Mouse (Mus musculus) bone marrow, adult 2 months (tissue): ENCODE measurements around the gene Serpine1. TPM values are rescaled to one million over a fixed set of nuclear protein-coding genes. Genes with fewer than 3 reads are reported as not detected.
A peak's percentile ranks its signal among the peaks of the same experiment; 100 is the strongest.

Experiments used
- H3K27ac ChIP-seq: fragments of 200-500 bp; 2 replicates; pipeline ENCODE4 v1.5.1; 2012; ENCODE audit warnings: low read depth, mild to moderate bottlenecking, control low read depth, inconsistent platforms, low read length; ENCODE audit not compliant: control insufficient read depth, poor library complexity, insufficient read depth
- H3K4me1 ChIP-seq: fragments of 200-500 bp; 2 replicates; pipeline ENCODE4 v1.6.1; 2011; ENCODE audit warnings: low read length; ENCODE audit not compliant: control insufficient read depth, insufficient read depth
- H3K4me3 ChIP-seq: fragments of 200-500 bp; replicated peaks from 2 replicates; pipeline ENCODE3; 2011; ENCODE audit warnings: mild to moderate bottlenecking, low read depth, low read length, control low read depth; ENCODE audit not compliant: control insufficient read depth
- CTCF ChIP-seq: fragments of 200-500 bp; IDR thresholded peaks from 2 replicates; pipeline ENCODE4 v1.5.1; 2011; ENCODE audit warnings: low read length, control low read depth; ENCODE audit not compliant: control insufficient read depth, insufficient read depth
- POLR2A ChIP-seq: fragments of 200-500 bp; IDR thresholded peaks from 2 replicates; pipeline ENCODE4 v1.6.1; 2011; ENCODE audit warnings: low read depth, mild to moderate bottlenecking, control low read depth, low read length, borderline replicate concordance; ENCODE audit not compliant: control insufficient read depth
- WGBS: fragments of 180-500 bp; shearing (Covaris S2); methylation state at CpG from one replicate; pipeline ENCODE4 v1.1.7; 2018; 5-methylcytosine and 5-hydroxymethylcytosine counted together
- polyA plus RNA-seq: library from polyadenylated mRNA; stranded (reverse); fragments of >200 nt; gene quantifications from 2 replicates; pipeline ENCODE4 v1.2.4, GENCODE M21; 2011; ENCODE audit warnings: low replicate concordance; ENCODE audit not compliant: missing spikeins, insufficient read depth, insufficient read length

The Serpine1 gene
- polyA plus RNA-seq, 1 experiment = 3.1 TPM

GRCm38 (mm10) chr5:137029273-137029585 is 42.8 kb downstream of the Serpine1 start:
- no peak overlapping the region for H3K4me3 ChIP-seq
- TF ChIP-seq CTCF (no peak), POLR2A (no peak)
- H3K27ac ChIP-seq = no peak overlapping the region
- WGBS = 2% methylated on average over 8 of the region's 8 CpGs
- H3K4me1 ChIP-seq = peaks cover 1% of the 10 kb centered on the region

- no peak overlapping the region for H3K4me3 ChIP-seq
- 9% methylated on average over 28 of the region's 29 CpGs for WGBS
- H3K27ac ChIP-seq = no peak overlapping the region
- peaks cover 1% of the 10 kb centered on the region for H3K4me1 ChIP-seq
- TF ChIP-seq POLR2A = no peak
- no peak for TF ChIP-seq CTCF
These were observed 43.4 kb downstream of the Serpine1 start for GRCm38 (mm10) chr5:137028561-137029272.

GRCm38 (mm10) chr5:137026092-137026491 is 46.0 kb downstream of the Serpine1 start, which contains the start of gene Vgf:
Gene Vgf, plus strand, starts transcription at chr5:137026392.
- no peaks in the 10 kb centered on the region; the same call in 1 of the 2 replicates for H3K4me1 ChIP-seq
- H3K4me3 ChIP-seq = no peak within 1 kb of the TSS
- WGBS = 17% methylated on average over 4 of the region's 4 CpGs
- no peak within 1 kb of the TSS for H3K27ac ChIP-seq
- TF ChIP-seq POLR2A (no peak), CTCF (no peak)

GRCm38 (mm10) chr5:137025132-137025531 is 46.9 kb downstream of the Serpine1 start:
- Histone ChIP-seq H3K4me1 (no peaks in the 10 kb centered on the region; the same call in 1 of the 2 replicates), H3K27ac (no peak overlapping the region), H3K4me3 (no peak overlapping the region)
- WGBS = under 1% methylated on average over 23 of the region's 23 CpGs
- peak; percentile 94 for TF ChIP-seq CTCF
- TF ChIP-seq POLR2A = no peak

DNA sequence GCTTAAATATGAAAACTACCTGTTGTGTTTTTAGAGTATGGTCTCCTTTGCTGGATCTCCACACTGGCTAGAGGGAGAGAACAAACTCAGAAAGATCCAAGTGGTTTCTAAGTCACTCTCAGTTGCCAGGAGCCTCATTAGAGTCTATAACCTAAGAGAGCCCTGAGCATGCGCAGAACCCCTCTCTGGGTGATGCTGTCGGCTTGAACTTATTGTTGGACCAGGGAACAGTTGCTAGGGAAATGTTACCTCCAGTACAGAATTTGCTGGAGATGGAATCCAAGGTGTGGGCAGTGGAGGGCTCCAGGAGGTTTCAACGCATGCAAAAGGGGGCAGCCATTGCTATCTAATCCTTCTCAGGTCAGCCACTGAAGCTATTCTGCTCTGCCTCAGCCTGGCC is 47.8 kb downstream of the Serpine1 start:
- no peak for TF ChIP-seq CTCF
- TF ChIP-seq POLR2A = no peak
- H3K4me3 ChIP-seq = no peak overlapping the region
- no peaks in the 10 kb centered on the region for H3K4me1 ChIP-seq
- 44% methylated on average over 3 of the region's 3 CpGs for WGBS
- H3K27ac ChIP-seq = no peak overlapping the region

- Histone ChIP-seq H3K4me1 (no peaks in the 10 kb centered on the region), H3K4me3 (no peak overlapping the region), H3K27ac (no peak overlapping the region)
- 75% methylated on average over 3 of the region's 3 CpGs for WGBS
- TF ChIP-seq CTCF (no peak), POLR2A (no peak)
These were observed 56.2 kb downstream of the Serpine1 start for GRCm38 (mm10) chr5:137015913-137016312.

- 75% methylated on average over 15 of the region's 15 CpGs for WGBS
- Histone ChIP-seq H3K4me1 (no peaks in the 10 kb centered on the region), H3K27ac (no peak overlapping the region), H3K4me3 (no peak overlapping the region)
- TF ChIP-seq CTCF (no peak), POLR2A (no peak)
These were observed 59.6 kb downstream of the Serpine1 start for GRCm38 (mm10) chr5:137012401-137012950.

Other genes starting within 250 kb of the Serpine1 start
- not detected in 2 replicates for gene Col26a1, start 189.1 kb downstream of the Serpine1 start, polyA plus RNA-seq
- gene Ift22, start 164.1 kb downstream of the Serpine1 start, polyA plus RNA-seq = 1.7 and 10.7 TPM in 2 replicates
- 179 and 211 TPM in 2 replicates for gene Fis1, start 119.0 kb downstream of the Serpine1 start, polyA plus RNA-seq
- 14.6 and 31.1 TPM in 2 replicates for gene Cldn15, start 105.7 kb downstream of the Serpine1 start, polyA plus RNA-seq
- 14.0 and 26.1 TPM in 2 replicates for gene Plod3, start 85.2 kb downstream of the Serpine1 start, polyA plus RNA-seq
- 70.2 and 134 TPM in 2 replicates for gene Znhit1, start 84.2 kb downstream of the Serpine1 start, polyA plus RNA-seq
- not detected in 2 replicates for gene Vgf, start 45.9 kb downstream of the Serpine1 start, polyA plus RNA-seq
- gene Ap1s1, start 26.1 kb downstream of the Serpine1 start, polyA plus RNA-seq = 45.8 and 71.9 TPM in 2 replicates
- 25.2 and 31.3 TPM in 2 replicates for gene Trim56, start 43.9 kb upstream of the Serpine1 start, polyA plus RNA-seq
- gene Muc3, start 77.1 kb upstream of the Serpine1 start, polyA plus RNA-seq = not detected in 2 replicates
- 6.0 and 9.9 TPM in 2 replicates for gene Muc3a, start 140.1 kb upstream of the Serpine1 start, polyA plus RNA-seq
- 115 and 217 TPM in 2 replicates for gene Ache, start 215.3 kb upstream of the Serpine1 start, polyA plus RNA-seq
- 74.0 and 131 TPM in 2 replicates for gene Ufsp1, start 222.4 kb upstream of the Serpine1 start, polyA plus RNA-seq
- 304 and 461 TPM in 2 replicates for gene Srrt, start 235.4 kb upstream of the Serpine1 start, polyA plus RNA-seq
- gene Trip6, start 242.1 kb upstream of the Serpine1 start, polyA plus RNA-seq = 9.0 and 15.5 TPM in 2 replicates